Mouse (Mus musculus): ENCODE data around the gene Cdh26. TPM values are rescaled to one million over a fixed set of nuclear protein-coding genes. Genes with fewer than 3 reads are reported as not detected.

Gene Cdh26
- not detected for polyA plus RNA-seq (2014; fragmentation: Illumina TruSeq; extraction: RNeasy Lipid Tissue Mini Kit (QIAGEN cat#74804))

DNA sequence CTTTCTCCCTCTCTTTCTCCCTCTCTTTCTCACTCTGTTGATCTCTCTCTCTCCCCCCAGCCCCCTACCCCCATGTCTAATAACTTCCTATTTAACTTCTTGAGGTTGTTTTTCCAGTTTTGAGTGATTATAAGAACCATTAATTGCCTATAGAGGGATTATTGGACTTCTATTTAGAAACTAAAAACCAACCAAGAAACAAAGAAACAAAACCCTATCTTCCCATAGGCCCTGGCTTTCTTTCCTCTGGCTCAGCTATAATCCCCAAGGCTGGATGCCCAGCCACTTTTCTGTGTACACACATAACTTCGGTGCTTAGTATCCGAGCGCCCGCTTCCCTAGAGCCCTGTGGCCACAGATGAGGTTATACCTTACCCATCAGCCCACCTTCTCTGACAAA, at the start of gene Cdh26:
Gene Cdh26, plus strand, starts transcription at position 301 of the 400 bp plus-strand sequence.

DNA sequence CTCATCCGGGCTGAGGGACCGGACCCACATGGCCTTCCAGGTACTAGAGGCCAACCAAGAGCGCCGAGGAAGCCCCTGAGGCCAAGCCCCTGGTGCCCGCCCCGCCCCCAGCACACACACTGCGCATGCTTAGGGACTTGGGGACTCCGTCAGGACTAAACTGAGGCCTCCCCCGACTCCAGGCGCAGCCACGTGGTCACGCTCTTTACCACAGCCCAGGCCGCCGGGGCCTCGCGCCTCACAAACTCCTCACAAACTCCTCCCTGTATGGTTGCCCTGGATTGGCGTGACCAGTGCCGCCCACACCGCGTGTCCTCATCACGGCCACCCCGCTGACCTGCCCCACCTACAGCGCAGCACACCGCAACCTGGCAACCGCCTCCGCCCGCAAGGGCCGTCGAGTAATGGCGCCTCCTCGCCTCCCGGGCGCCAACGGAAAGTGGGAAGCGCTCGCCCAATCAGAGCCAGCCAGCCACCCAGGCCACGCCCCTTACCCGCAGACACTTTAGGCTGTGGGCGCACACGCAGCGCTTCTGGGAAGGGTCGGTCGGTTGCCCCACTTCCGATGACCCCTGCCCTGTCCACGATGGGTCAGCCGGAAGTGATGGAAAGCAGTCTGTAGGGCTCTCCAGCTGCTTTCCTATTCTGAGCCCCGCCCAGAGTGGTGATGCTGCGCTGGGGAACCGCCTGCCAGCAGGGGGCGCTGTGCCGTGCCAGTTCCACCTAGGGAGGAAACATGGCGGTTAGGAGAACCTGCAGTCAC, 23.1 kb upstream of the Cdh26 start, which contains the start of gene Sycp2:
Gene Sycp2, minus strand, starts transcription at position 633 of the 763 bp plus-strand sequence.

DNA sequence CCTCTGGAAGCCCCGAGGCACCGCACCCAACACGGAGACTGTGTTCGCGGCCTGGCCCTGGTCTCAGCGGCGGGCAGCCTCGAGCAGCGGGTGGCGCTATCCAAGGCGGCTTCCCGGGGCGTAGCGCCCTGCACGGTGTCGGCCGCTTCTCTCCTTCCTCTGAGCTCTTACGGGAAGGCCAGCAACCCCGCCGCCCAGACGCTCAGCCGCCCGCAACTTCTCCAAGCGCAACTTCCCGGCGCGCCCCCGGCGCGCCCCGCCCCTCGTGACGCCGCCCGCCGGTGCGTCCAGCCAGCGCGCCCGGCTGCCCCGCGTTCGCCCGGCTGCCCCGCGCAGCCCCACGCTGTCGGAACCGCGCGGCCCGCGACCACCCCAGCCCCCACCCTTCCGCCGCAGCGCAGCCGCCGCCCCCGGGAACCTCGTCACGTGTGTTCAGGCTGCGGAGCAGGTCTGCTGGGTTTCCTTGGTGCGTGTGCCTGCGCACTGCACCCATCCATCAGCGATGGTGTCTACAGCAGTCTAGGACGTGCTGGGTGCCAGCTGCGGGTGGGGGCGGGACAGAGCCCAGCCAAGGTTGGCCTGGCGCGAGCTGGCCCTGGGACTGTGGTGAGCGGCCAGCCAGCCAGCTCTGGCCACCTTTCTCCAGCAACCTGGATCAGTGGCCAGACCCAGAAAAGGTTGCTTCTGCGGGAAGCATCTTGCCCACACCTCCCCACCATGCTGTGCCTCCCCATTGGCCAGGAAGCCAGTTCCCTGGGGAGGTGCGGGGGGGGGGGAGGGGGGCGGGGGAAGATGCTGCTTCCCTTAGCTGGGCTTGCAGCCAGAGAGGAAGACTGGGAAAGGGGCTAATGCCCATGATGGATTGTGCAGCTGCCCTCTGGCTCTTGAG, 15.8 kb upstream of the Cdh26 start, which contains the start of the genes Ppp1r3d and Fam217b:
Gene Ppp1r3d, minus strand, starts transcription at position 212 of the 889 bp plus-strand sequence.
Gene Fam217b, plus strand, starts transcription at position 264 of the 889 bp plus-strand sequence.

Other genes with a start within 250 kb of the Cdh26 start
- 2.5 TPM for gene Sycp2, start 22.8 kb upstream of the Cdh26 start, polyA plus RNA-seq (2014; fragmentation: Illumina TruSeq; extraction: RNeasy Lipid Tissue Mini Kit (QIAGEN cat#74804))
- gene Ppp1r3d, start 16.1 kb upstream of the Cdh26 start, polyA plus RNA-seq (2014; fragmentation: Illumina TruSeq; extraction: RNeasy Lipid Tissue Mini Kit (QIAGEN cat#74804)) = 3.4 TPM
- 5.3 TPM for gene Fam217b, start 16.0 kb upstream of the Cdh26 start, polyA plus RNA-seq (2014; fragmentation: Illumina TruSeq; extraction: RNeasy Lipid Tissue Mini Kit (QIAGEN cat#74804))

Data from ovary, adult 10 weeks (tissue).